Mouse (Mus musculus): ENCODE measurements around the gene Brat1. TPM values are rescaled to one million over a fixed set of nuclear protein-coding genes. Genes with fewer than 3 reads are reported as not detected.

The Brat1 gene
- polyA plus RNA-seq, 1 experiment: 17.8 TPM

GRCm38 (mm10) chr5:140753223-140753622 is 48.4 kb downstream of the Brat1 start:
- Histone ChIP-seq H3K4me1 (ENCODE audit: control insufficient read depth, insufficient read depth, insufficient read length, low read length) (peaks cover 11% of the 10 kb centered on the region), H3K27ac (ENCODE audit: insufficient read depth, low read depth, low read length) (no peak overlapping the region), H3K36me3 (ENCODE audit: control insufficient read depth, insufficient read depth, low read length) (no peaks in the 10 kb centered on the region), H3K4me3 (ENCODE audit: low read depth, low read length) (no peak overlapping the region), H3K27me3 (ENCODE audit: control insufficient read depth, insufficient read depth, low read length) (no peaks in the 10 kb centered on the region)
- 70% methylated on average over 5 of the region's 5 CpGs for WGBS
- no peak for TF ChIP-seq CTCF (IDR thresholded peaks at IDR 0.05; ENCODE audit: extremely low read depth, insufficient read length, insufficient replicate concordance, low read depth, low read length)
- TF ChIP-seq POLR2A (IDR thresholded peaks at IDR 0.05; ENCODE audit: low read depth, low read length): no peak

GRCm38 (mm10) chr5:140758864-140759263 is 54.1 kb downstream of the Brat1 start:
- Histone ChIP-seq H3K4me1 (ENCODE audit: control insufficient read depth, insufficient read depth, insufficient read length, low read length) (no peaks in the 10 kb centered on the region), H3K4me3 (ENCODE audit: low read depth, low read length) (no peak overlapping the region), H3K27me3 (ENCODE audit: control insufficient read depth, insufficient read depth, low read length) (no peaks in the 10 kb centered on the region), H3K36me3 (ENCODE audit: control insufficient read depth, insufficient read depth, low read length) (peaks cover 20% of the 10 kb centered on the region), H3K27ac (ENCODE audit: insufficient read depth, low read depth, low read length) (no peak overlapping the region)
- WGBS: 93% methylated on average over 8 of the region's 8 CpGs
- TF ChIP-seq POLR2A (IDR thresholded peaks at IDR 0.05; ENCODE audit: low read depth, low read length) (no peak), CTCF (IDR thresholded peaks at IDR 0.05; ENCODE audit: extremely low read depth, insufficient read length, insufficient replicate concordance, low read depth, low read length) (no peak)

GRCm38 (mm10) chr5:140762540-140762939 is 57.7 kb downstream of the Brat1 start:
- Histone ChIP-seq H3K4me3 (ENCODE audit: low read depth, low read length) (no peak overlapping the region), H3K27ac (ENCODE audit: insufficient read depth, low read depth, low read length) (no peak overlapping the region), H3K27me3 (ENCODE audit: control insufficient read depth, insufficient read depth, low read length) (no peaks in the 10 kb centered on the region), H3K4me1 (ENCODE audit: control insufficient read depth, insufficient read depth, insufficient read length, low read length) (no peaks in the 10 kb centered on the region), H3K36me3 (ENCODE audit: control insufficient read depth, insufficient read depth, low read length) (peaks cover 20% of the 10 kb centered on the region)
- WGBS: 73% methylated on average over 4 of the region's 4 CpGs
- TF ChIP-seq POLR2A (IDR thresholded peaks at IDR 0.05; ENCODE audit: low read depth, low read length): no peak
- no peak for TF ChIP-seq CTCF (IDR thresholded peaks at IDR 0.05; ENCODE audit: extremely low read depth, insufficient read length, insufficient replicate concordance, low read depth, low read length)

DNA sequence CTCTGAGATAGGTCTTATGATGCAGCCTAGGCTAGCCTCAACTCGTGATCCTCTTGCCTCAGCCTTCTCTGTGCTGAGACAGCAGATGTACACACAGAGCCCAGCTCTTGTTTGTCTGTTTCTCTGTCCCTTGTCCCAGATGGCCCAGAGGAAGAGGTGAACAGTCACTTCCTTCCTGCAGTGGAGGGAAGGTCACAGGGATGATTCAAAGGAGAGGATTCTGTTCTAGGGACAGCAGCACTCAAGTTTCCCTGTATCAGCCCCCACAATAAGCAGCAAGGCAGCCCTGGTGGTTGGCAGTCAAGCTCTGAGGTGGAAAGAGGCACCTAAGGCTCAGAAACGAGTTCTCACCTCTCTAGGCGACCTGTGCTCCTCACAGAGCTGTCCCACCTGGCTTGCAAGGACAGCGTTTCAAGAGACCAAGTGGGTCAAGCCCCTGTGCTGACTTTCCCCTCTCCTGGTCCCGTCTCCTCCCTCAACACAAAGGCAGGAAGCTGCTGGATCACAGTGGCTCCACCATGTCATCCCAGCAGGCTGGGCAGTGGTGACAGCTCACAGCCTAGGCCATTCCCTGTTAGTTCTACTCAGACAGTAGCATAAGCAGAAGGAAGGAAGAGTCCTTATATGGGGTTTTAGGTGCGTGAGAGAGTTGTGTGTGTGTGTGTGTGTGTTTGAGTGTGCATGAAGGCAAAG is 60.3 kb downstream of the Brat1 start:
- H3K27ac ChIP-seq (ENCODE audit: insufficient read depth, low read depth, low read length): peak overlapping the region; percentile 60
- peaks cover 7% of the 10 kb centered on the region; the same call in 1 of the 2 replicates for H3K36me3 ChIP-seq (ENCODE audit: control insufficient read depth, insufficient read depth, low read length)
- no peak overlapping the region for H3K4me3 ChIP-seq (ENCODE audit: low read depth, low read length)
- H3K4me1 ChIP-seq (ENCODE audit: control insufficient read depth, insufficient read depth, insufficient read length, low read length): peaks cover 2% of the 10 kb centered on the region; the same call in 1 of the 2 replicates
- WGBS: 68% methylated on average over 6 of the region's 6 CpGs
- H3K27me3 ChIP-seq (ENCODE audit: control insufficient read depth, insufficient read depth, low read length): no peaks in the 10 kb centered on the region
- TF ChIP-seq CTCF (IDR thresholded peaks at IDR 0.05; ENCODE audit: extremely low read depth, insufficient read length, insufficient replicate concordance, low read depth, low read length) (no peak), POLR2A (IDR thresholded peaks at IDR 0.05; ENCODE audit: low read depth, low read length) (no peak)

- no peak overlapping the region for H3K4me3 ChIP-seq (ENCODE audit: low read depth, low read length)
- TF ChIP-seq CTCF (IDR thresholded peaks at IDR 0.05; ENCODE audit: extremely low read depth, insufficient read length, insufficient replicate concordance, low read depth, low read length): no peak
- no peak for TF ChIP-seq POLR2A (IDR thresholded peaks at IDR 0.05; ENCODE audit: low read depth, low read length)
- no peaks in the 10 kb centered on the region for H3K27me3 ChIP-seq (ENCODE audit: control insufficient read depth, insufficient read depth, low read length)
These were observed 61.8 kb downstream of the Brat1 start for GRCm38 (mm10) chr5:140766566-140766965.

DNA sequence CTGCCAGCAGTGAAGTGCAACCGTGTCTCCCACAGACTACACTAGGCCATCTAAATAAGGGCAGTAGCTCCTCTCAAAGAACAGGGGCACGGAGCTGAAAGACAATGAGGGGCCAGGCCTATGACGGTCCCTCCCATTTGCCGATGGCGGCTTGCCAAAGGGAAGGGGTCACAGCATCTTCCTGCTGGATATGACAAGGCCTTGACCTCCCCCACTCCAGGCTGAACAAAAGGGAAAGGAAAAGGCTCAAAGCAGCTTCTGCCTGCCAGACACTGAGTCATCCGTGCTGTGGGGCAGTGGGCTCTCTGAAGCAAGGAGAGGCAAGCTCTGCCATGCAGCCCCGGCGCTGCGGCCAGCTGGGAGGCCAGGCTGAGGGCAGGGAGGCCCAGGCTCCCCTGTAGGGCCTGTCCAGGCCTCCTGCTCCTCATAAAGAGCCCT is 62.9 kb downstream of the Brat1 start:
- 63% methylated on average over 9 of the region's 9 CpGs for WGBS
- Histone ChIP-seq H3K4me3 (ENCODE audit: low read depth, low read length) (no peak overlapping the region), H3K4me1 (ENCODE audit: control insufficient read depth, insufficient read depth, insufficient read length, low read length) (peaks cover 2% of the 10 kb centered on the region; the same call in 1 of the 2 replicates), H3K27ac (ENCODE audit: insufficient read depth, low read depth, low read length) (peak overlapping the region; percentile 59), H3K27me3 (ENCODE audit: control insufficient read depth, insufficient read depth, low read length) (no peaks in the 10 kb centered on the region), H3K36me3 (ENCODE audit: control insufficient read depth, insufficient read depth, low read length) (no peaks in the 10 kb centered on the region)
- TF ChIP-seq POLR2A (IDR thresholded peaks at IDR 0.05; ENCODE audit: low read depth, low read length) (no peak), CTCF (IDR thresholded peaks at IDR 0.05; ENCODE audit: extremely low read depth, insufficient read length, insufficient replicate concordance, low read depth, low read length) (no peak)

More at GRCm38 (mm10) chr5:140766566-140766965, 61.8 kb downstream of the Brat1 start:
- Histone ChIP-seq H3K4me1 (ENCODE audit: control insufficient read depth, insufficient read depth, insufficient read length, low read length) (peaks cover 2% of the 10 kb centered on the region; the same call in 1 of the 2 replicates), H3K27ac (ENCODE audit: insufficient read depth, low read depth, low read length) (no peak overlapping the region), H3K36me3 (ENCODE audit: control insufficient read depth, insufficient read depth, low read length) (no peaks in the 10 kb centered on the region; the same call in 1 of the 2 replicates)
- WGBS: 27% methylated on average over 4 of the region's 4 CpGs

DNA sequence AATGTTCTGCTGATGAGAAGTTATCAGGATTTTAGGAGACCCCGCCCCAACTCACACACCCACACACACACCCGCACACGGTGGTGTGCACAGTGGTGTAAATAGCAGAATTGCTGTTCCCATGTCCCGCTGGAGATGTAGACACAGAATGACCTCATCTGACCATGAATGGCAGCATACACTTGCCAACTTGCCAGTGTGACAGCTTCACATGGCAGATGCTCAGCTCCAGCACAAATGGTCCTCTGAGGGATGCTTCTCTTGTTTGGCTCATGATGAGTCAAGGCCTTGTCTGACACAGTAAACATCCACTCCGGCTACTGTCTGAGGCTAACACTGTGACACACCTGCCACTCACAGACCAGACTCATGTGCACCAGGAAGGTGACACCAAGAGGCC is 63.5 kb downstream of the Brat1 start:
- WGBS: 60% methylated on average over 5 of the region's 5 CpGs

More for the DNA sequence above, 63.5 kb downstream of the Brat1 start:
- H3K4me1 ChIP-seq (ENCODE audit: control insufficient read depth, insufficient read depth, insufficient read length, low read length): peaks cover 2% of the 10 kb centered on the region; the same call in 1 of the 2 replicates
- TF ChIP-seq CTCF (IDR thresholded peaks at IDR 0.05; ENCODE audit: extremely low read depth, insufficient read length, insufficient replicate concordance, low read depth, low read length) (no peak), POLR2A (IDR thresholded peaks at IDR 0.05; ENCODE audit: low read depth, low read length) (no peak)
- no peaks in the 10 kb centered on the region for H3K36me3 ChIP-seq (ENCODE audit: control insufficient read depth, insufficient read depth, low read length)
- H3K4me3 ChIP-seq (ENCODE audit: low read depth, low read length): no peak overlapping the region
- peak overlapping the region; percentile 59 for H3K27ac ChIP-seq (ENCODE audit: insufficient read depth, low read depth, low read length)
- H3K27me3 ChIP-seq (ENCODE audit: control insufficient read depth, insufficient read depth, low read length): no peaks in the 10 kb centered on the region

Other genes starting within 250 kb of the Brat1 start
- 10.5 and 10.6 TPM in 2 replicates for gene Chst12, start 199.5 kb upstream of the Brat1 start, polyA plus RNA-seq (2012; rRNA removed)
- gene Grifin, start 139.9 kb upstream of the Brat1 start, polyA plus RNA-seq (2012; rRNA removed): not detected in 2 replicates
- gene Lfng, start 97.7 kb upstream of the Brat1 start, polyA plus RNA-seq (2012; rRNA removed): 25.6 and 29.9 TPM in 2 replicates
- gene Ttyh3, start 56.0 kb upstream of the Brat1 start, polyA plus RNA-seq (2012; rRNA removed): 35.3 and 72.5 TPM in 2 replicates
- gene Iqce, start 2.6 kb upstream of the Brat1 start, polyA plus RNA-seq (2012; rRNA removed): 3.4 and 6.9 TPM in 2 replicates
- gene Amz1, start 19.1 kb downstream of the Brat1 start, polyA plus RNA-seq (2012; rRNA removed): 2.0 and 3.8 TPM in 2 replicates
- gene Gna12, start 125.4 kb downstream of the Brat1 start, polyA plus RNA-seq (2012; rRNA removed): 27.8 and 34.8 TPM in 2 replicates